Mouse (Mus musculus): ENCODE measurements around the gene Cdk8. TPM values are rescaled to one million over a fixed set of nuclear protein-coding genes. Genes with fewer than 3 reads are reported as not detected.

Cdk8 gene
- polyA plus RNA-seq, 1 experiment from 2014 or later, result 19.0 TPM

- ATAC-seq (ENCODE audit: insufficient read depth), result no peak
- H3K36me3 ChIP-seq (replicated peaks), result peaks cover 59% of the 10 kb centered on the region
- H3K9me3 ChIP-seq (replicated peaks), result no peaks in the 10 kb centered on the region
- no peak overlapping the region for H3K4me2 ChIP-seq
- 44% methylated on average over 2 of the region's 2 CpGs for WGBS (ENCODE audit: insufficient replicate concordance)
- H3K9ac ChIP-seq, result no peak overlapping the region
- no peak overlapping the region for H3K27ac ChIP-seq (replicated peaks)
- H3K27me3 ChIP-seq, result no peaks in the 10 kb centered on the region
- H3K4me1 ChIP-seq (replicated peaks), result no peaks in the 10 kb centered on the region
- H3K4me3 ChIP-seq (replicated peaks), result no peak overlapping the region
Measured at GRCm38 (mm10) chr5:146203921-146204320, 27.1 kb upstream of the Cdk8 start.

- WGBS (ENCODE audit: insufficient replicate concordance), result 79% methylated on average over 5 of the region's 5 CpGs
- Histone ChIP-seq H3K4me3 (replicated peaks) (no peak overlapping the region), H3K27me3 (no peaks in the 10 kb centered on the region), H3K36me3 (replicated peaks) (peaks cover 70% of the 10 kb centered on the region), H3K9ac (no peak overlapping the region), H3K4me1 (replicated peaks) (no peaks in the 10 kb centered on the region), H3K4me2 (no peak overlapping the region), H3K27ac (replicated peaks) (no peak overlapping the region), H3K9me3 (replicated peaks) (no peaks in the 10 kb centered on the region)
- no peak for ATAC-seq (ENCODE audit: insufficient read depth)
Measured at GRCm38 (mm10) chr5:146205537-146205936, 25.5 kb upstream of the Cdk8 start.

- H3K9ac ChIP-seq, result peak overlapping the region; percentile 89
- WGBS (ENCODE audit: insufficient replicate concordance), result 7% methylated on average over 13 of the region's 13 CpGs
Measured at GRCm38 (mm10) chr5:146220501-146220878, 10.5 kb upstream of the Cdk8 start.

GRCm38 (mm10) chr5:146220879-146221714, 9.9 kb upstream of the Cdk8 start, which contains the start of gene Rnf6:
Gene Rnf6 (minus strand): TSS chr5:146221555.
- peaks cover 32% of the 10 kb centered on the region for H3K36me3 ChIP-seq (replicated peaks)
- no peaks in the 10 kb centered on the region for H3K27me3 ChIP-seq
- ATAC-seq (ENCODE audit: insufficient read depth), result peak; percentile 98
- H3K27ac ChIP-seq (replicated peaks), result peak within 1 kb of the TSS; percentile 99
- H3K4me1 ChIP-seq (replicated peaks), result peaks cover 26% of the 10 kb centered on the region
- H3K9ac ChIP-seq, result peak within 1 kb of the TSS; percentile 89
- WGBS (ENCODE audit: insufficient replicate concordance), result under 1% methylated on average over 67 of the region's 67 CpGs
- peak within 1 kb of the TSS; percentile 84 for H3K4me3 ChIP-seq (replicated peaks)
- H3K9me3 ChIP-seq (replicated peaks), result no peaks in the 10 kb centered on the region
- peak within 1 kb of the TSS; percentile 88 for H3K4me2 ChIP-seq

More at GRCm38 (mm10) chr5:146220501-146220878, 10.5 kb upstream of the Cdk8 start:
- Histone ChIP-seq H3K4me3 (replicated peaks) (peak overlapping the region; percentile 84), H3K9me3 (replicated peaks) (no peaks in the 10 kb centered on the region), H3K27me3 (no peaks in the 10 kb centered on the region), H3K4me2 (peak overlapping the region; percentile 88), H3K36me3 (replicated peaks) (peaks cover 38% of the 10 kb centered on the region), H3K27ac (replicated peaks) (peak overlapping the region; percentile 99), H3K4me1 (replicated peaks) (peaks cover 26% of the 10 kb centered on the region)
- ATAC-seq (ENCODE audit: insufficient read depth), result peak; percentile 80

GRCm38 (mm10) chr5:146221722-146222121, 9.3 kb upstream of the Cdk8 start:
- Histone ChIP-seq H3K4me3 (replicated peaks) (peak overlapping the region; percentile 84), H3K4me1 (replicated peaks) (peaks cover 26% of the 10 kb centered on the region)

GRCm38 (mm10) chr5:146223786-146224185, 7.2 kb upstream of the Cdk8 start:
- Histone ChIP-seq H3K27ac (replicated peaks) (peak overlapping the region; percentile 10), H3K4me3 (replicated peaks) (no peak overlapping the region), H3K27me3 (no peaks in the 10 kb centered on the region), H3K4me1 (replicated peaks) (peaks cover 26% of the 10 kb centered on the region), H3K4me2 (no peak overlapping the region), H3K9me3 (replicated peaks) (no peaks in the 10 kb centered on the region), H3K36me3 (replicated peaks) (peaks cover 8% of the 10 kb centered on the region), H3K9ac (no peak overlapping the region)
- ATAC-seq (ENCODE audit: insufficient read depth), result no peak
- 74% methylated on average over 5 of the region's 5 CpGs for WGBS (ENCODE audit: insufficient replicate concordance)

More at GRCm38 (mm10) chr5:146221722-146222121, 9.3 kb upstream of the Cdk8 start:
- peak overlapping the region; percentile 89 for H3K9ac ChIP-seq
- H3K27me3 ChIP-seq, result no peaks in the 10 kb centered on the region
- no peaks in the 10 kb centered on the region for H3K9me3 ChIP-seq (replicated peaks)
- H3K4me2 ChIP-seq, result peak overlapping the region; percentile 88
- ATAC-seq (ENCODE audit: insufficient read depth), result no peak
- H3K36me3 ChIP-seq (replicated peaks), result peaks cover 26% of the 10 kb centered on the region
- whole genome bisulfite sequencing (ENCODE audit: insufficient replicate concordance), result 36% methylated on average over 6 of the region's 6 CpGs
- peak overlapping the region; percentile 99 for H3K27ac ChIP-seq (replicated peaks)

GRCm38 (mm10) chr5:146227496-146227895, 3.5 kb upstream of the Cdk8 start:
- H3K27ac ChIP-seq (replicated peaks), result no peak overlapping the region
- 71% methylated on average over 8 of the region's 8 CpGs for WGBS (ENCODE audit: insufficient replicate concordance)
- ATAC-seq (ENCODE audit: insufficient read depth), result no peak

GRCm38 (mm10) chr5:146229869-146230650, 970 bp upstream of the Cdk8 start:
- no peaks in the 10 kb centered on the region for H3K27me3 ChIP-seq
- H3K27ac ChIP-seq (replicated peaks), result peak overlapping the region; percentile 97
- no peak for ATAC-seq (ENCODE audit: insufficient read depth)
- peak overlapping the region; percentile 82 for H3K4me2 ChIP-seq
- H3K36me3 ChIP-seq (replicated peaks), result 0 out of 2 replicates have a peak, but pooled peaks cover 3% of the 10 kb centered on the region
- WGBS (ENCODE audit: insufficient replicate concordance), result 49% methylated on average over 17 of the region's 17 CpGs
- H3K9me3 ChIP-seq (replicated peaks), result no peaks in the 10 kb centered on the region
- H3K4me3 ChIP-seq (replicated peaks), result peak overlapping the region; percentile 92
- peak overlapping the region; percentile 95 for H3K9ac ChIP-seq
- peaks cover 34% of the 10 kb centered on the region for H3K4me1 ChIP-seq (replicated peaks)

More at GRCm38 (mm10) chr5:146227496-146227895, 3.5 kb upstream of the Cdk8 start:
- Histone ChIP-seq H3K4me3 (replicated peaks) (no peak overlapping the region), H3K27me3 (no peaks in the 10 kb centered on the region), H3K36me3 (replicated peaks) (no peaks in the 10 kb centered on the region), H3K9me3 (replicated peaks) (no peaks in the 10 kb centered on the region), H3K4me1 (replicated peaks) (peaks cover 14% of the 10 kb centered on the region), H3K9ac (no peak overlapping the region), H3K4me2 (no peak overlapping the region)

- Histone ChIP-seq H3K27me3 (no peaks in the 10 kb centered on the region), H3K36me3 (replicated peaks) (peaks cover 16% of the 10 kb centered on the region), H3K4me1 (replicated peaks) (peaks cover 49% of the 10 kb centered on the region), H3K4me3 (replicated peaks) (peak overlapping the region; percentile 92), H3K27ac (replicated peaks) (peak overlapping the region; percentile 97), H3K4me2 (peak overlapping the region; percentile 82), H3K9ac (peak overlapping the region; percentile 95), H3K9me3 (replicated peaks) (no peaks in the 10 kb centered on the region)
- under 1% methylated on average over 19 of the region's 19 CpGs for WGBS (ENCODE audit: insufficient replicate concordance)
- peak; percentile 29 for ATAC-seq (ENCODE audit: insufficient read depth)
Measured at GRCm38 (mm10) chr5:146231655-146231996, 596 bp downstream of the Cdk8 start.

- H3K4me3 ChIP-seq (replicated peaks), result peak overlapping the region; percentile 92
- H3K36me3 ChIP-seq (replicated peaks), result peaks cover 21% of the 10 kb centered on the region
- H3K4me1 ChIP-seq (replicated peaks), result peaks cover 55% of the 10 kb centered on the region
- peak overlapping the region; percentile 82 for H3K4me2 ChIP-seq
- peak overlapping the region; percentile 97 for H3K27ac ChIP-seq (replicated peaks)
- no peak for ATAC-seq (ENCODE audit: insufficient read depth)
- H3K9me3 ChIP-seq (replicated peaks), result no peaks in the 10 kb centered on the region
- WGBS (ENCODE audit: insufficient replicate concordance), result 30% methylated on average over 6 of the region's 6 CpGs
- no peaks in the 10 kb centered on the region for H3K27me3 ChIP-seq
- H3K9ac ChIP-seq, result peak overlapping the region; percentile 95
Measured at GRCm38 (mm10) chr5:146232056-146232675, 1.1 kb downstream of the Cdk8 start.
